Mouse (Mus musculus) urinary bladder, postnatal 14 days (tissue): ENCODE results near the gene Prss43.
A peak's percentile ranks its signal among the peaks of the same experiment; 100 is the strongest.
"Not testable (repeated sequence)": the region's sequence is repeated elsewhere in the genome, so short reads cannot be mapped to it uniquely, and the experiment has no call there.

Experiments
- DNase-seq: peaks from one replicate; pipeline ENCODE4 v3.0.0; 2021; ENCODE audit warnings: low spot score

Prss43 gene

GRCm38 (mm10) chr9:110826390-110826789, at the start of gene Prss43:
Prss43 (plus strand) TSS chr9:110826690.
- no peak for DNase-seq

GRCm38 (mm10) chr9:110778100-110778499, 48.4 kb upstream of the Prss43 start:
- DNase-seq: no peak

GRCm38 (mm10) chr9:110778559-110778958, 47.9 kb upstream of the Prss43 start:
- no peak for DNase-seq

GRCm38 (mm10) chr9:110779242-110779913, 47.1 kb upstream of the Prss43 start:
- peak; percentile 27 for DNase-seq

GRCm38 (mm10) chr9:110781256-110781721, 45.2 kb upstream of the Prss43 start:
- DNase-seq: peak; percentile 95

- DNase-seq: peak; percentile 83
These were observed 44.8 kb upstream of the Prss43 start for GRCm38 (mm10) chr9:110781731-110782130.

GRCm38 (mm10) chr9:110783611-110784010, 42.9 kb upstream of the Prss43 start:
- DNase-seq: no peak

GRCm38 (mm10) chr9:110788169-110788568, 38.3 kb upstream of the Prss43 start:
- no peak for DNase-seq

- DNase-seq: no peak
These were observed 36.0 kb upstream of the Prss43 start for GRCm38 (mm10) chr9:110790462-110790861.

GRCm38 (mm10) chr9:110797013-110797412, 29.5 kb upstream of the Prss43 start:
- DNase-seq: no peak

GRCm38 (mm10) chr9:110797866-110798265, 28.6 kb upstream of the Prss43 start, which contains the start of gene Prss42:
Prss42 (plus strand) TSS chr9:110798166.
- no peak for DNase-seq

GRCm38 (mm10) chr9:110800834-110801479, 25.5 kb upstream of the Prss43 start:
- no peak for DNase-seq

- no peak for DNase-seq
These were observed 23.2 kb upstream of the Prss43 start for GRCm38 (mm10) chr9:110803294-110803693.

- peak; percentile 20 for DNase-seq
These were observed 16.4 kb upstream of the Prss43 start for GRCm38 (mm10) chr9:110810051-110810450.

- DNase-seq: no peak
These were observed 12.7 kb upstream of the Prss43 start, which contains the start of gene Prss44 for GRCm38 (mm10) chr9:110813789-110814188. Prss44 (plus strand) TSS chr9:110813994.

- DNase-seq: not testable (repeated sequence)
These were observed 5.9 kb upstream of the Prss43 start for GRCm38 (mm10) chr9:110820546-110820945.

GRCm38 (mm10) chr9:110821436-110821835, 5.1 kb upstream of the Prss43 start:
- DNase-seq: no peak

GRCm38 (mm10) chr9:110825426-110825825, 1.1 kb upstream of the Prss43 start:
- DNase-seq: no peak

GRCm38 (mm10) chr9:110825832-110826231, 658 bp upstream of the Prss43 start:
- DNase-seq: no peak

GRCm38 (mm10) chr9:110833021-110833420, 6.5 kb downstream of the Prss43 start:
- no peak for DNase-seq

GRCm38 (mm10) chr9:110834411-110834810, 7.9 kb downstream of the Prss43 start, which contains the start of gene Prss45:
Prss45 (plus strand) TSS chr9:110834588.
- DNase-seq: no peak

GRCm38 (mm10) chr9:110834961-110835360, 8.5 kb downstream of the Prss43 start:
- DNase-seq: no peak

- DNase-seq: no peak
These were observed 9.6 kb downstream of the Prss43 start for GRCm38 (mm10) chr9:110836112-110836511.
